Mouse (Mus musculus) CD4-positive naive resting alpha-beta T cell, adult 76 days (primary cell): ENCODE data around the gene Cdc42bpg. TPM values are rescaled to one million over a fixed set of nuclear protein-coding genes. Genes with fewer than 3 reads are reported as not detected.

ENCODE experiments used
- total RNA-seq: library from RNA; stranded (reverse); gene quantifications from one replicate; pipeline ENCODE4 v1.2.4, GENCODE M21; 2023

Gene Cdc42bpg
- 4.9 TPM for total RNA-seq

GRCm38 (mm10) chr19:6306137-6306551, at the start of gene Cdc42bpg:
Cdc42bpg (plus strand) TSS chr19:6306456.

DNA sequence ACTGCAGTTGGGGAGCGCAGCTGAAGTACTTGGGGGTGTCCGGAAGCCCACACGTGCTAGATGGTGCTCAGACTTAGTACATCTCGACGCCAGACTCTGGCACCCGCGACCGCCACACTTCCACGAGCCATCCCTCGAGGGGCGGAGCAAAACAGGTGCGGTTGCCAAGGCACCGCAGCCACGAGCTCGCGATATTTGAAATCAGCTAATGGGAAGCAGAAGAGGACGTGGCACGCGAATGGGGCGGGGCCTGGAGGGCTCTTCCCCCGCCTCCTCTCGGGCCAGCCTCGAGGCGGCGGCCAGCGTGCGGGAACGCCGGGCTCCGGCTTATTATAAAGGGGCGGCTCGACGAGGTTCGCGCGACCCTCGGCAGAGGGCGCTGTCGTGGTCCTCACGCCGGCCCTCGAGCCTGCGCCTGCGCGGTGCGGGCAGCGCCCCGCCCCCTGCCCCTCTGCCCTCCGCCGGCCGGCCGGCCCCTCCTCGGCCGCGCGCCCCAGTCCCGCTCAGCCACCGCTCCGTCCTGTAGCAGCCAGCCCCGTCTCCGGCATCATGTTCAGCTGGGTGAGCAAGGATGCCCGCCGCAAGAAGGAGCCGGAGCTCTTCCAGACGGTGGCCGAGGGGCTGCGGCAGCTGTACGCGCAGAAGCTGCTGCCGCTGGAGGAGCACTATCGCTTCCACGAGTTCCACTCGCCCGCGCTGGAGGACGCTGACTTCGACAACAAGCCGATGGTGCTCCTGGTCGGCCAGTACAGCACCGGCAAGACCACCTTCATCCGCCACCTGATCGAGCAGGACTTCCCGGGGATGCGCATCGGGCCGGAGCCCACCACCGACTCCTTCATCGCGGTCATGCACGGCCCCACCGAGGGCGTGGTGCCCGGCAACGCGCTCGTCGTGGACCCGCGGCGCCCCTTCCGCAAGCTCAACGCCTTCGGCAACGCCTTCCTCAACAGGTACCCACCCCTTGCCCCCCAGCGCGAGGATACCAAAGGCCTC, 29.5 kb upstream of the Cdc42bpg start, which contains the start of gene Ehd1:
Gene Ehd1 (plus strand): TSS at position 300 of the 996 bp plus-strand sequence.

DNA sequence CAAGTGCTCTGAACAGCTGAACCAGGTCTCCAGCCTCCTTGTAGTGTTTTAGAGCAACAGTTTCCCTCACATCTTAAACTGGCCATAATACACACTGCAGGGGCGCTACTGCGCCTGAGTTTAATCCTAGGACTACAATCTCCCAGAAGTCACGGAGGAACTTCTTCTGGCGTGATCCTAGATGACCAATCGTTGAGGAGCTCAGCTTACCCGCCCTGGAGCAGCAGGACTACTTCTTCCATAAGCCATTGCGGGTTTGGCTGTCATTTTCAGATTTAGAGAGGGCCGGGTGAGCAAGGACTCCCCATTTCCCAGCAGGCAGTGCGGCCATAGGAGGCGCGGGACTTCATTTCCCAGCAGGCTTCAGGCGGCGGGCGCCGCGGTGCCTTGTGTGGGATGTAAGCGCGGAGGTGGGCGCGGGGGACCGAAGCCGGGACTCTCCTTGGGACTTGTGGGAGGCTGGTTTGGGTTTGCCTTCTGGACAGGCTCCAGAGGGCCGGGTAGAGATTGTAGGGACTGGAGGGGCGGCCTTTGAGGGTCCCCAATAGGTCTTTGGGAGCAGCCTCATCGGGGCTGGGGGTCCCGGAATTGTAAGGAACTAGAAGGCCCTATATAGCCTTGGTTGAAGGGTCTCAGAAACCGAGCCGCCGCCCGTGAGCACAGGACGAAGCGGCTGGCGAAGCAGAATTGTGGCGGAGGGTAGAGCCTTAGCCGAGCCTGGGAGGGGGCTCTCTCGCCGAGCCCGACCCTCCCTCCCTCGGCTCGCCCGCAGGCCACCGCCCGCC, 28.6 kb downstream of the Cdc42bpg start, which contains the start of gene Men1:
Gene Men1 (plus strand): TSS at position 307 of the 785 bp plus-strand sequence.

GRCm38 (mm10) chr19:6340524-6341452, 34.5 kb downstream of the Cdc42bpg start, which contains the start of gene Map4k2:
Map4k2 (plus strand) TSS chr19:6341135.

DNA sequence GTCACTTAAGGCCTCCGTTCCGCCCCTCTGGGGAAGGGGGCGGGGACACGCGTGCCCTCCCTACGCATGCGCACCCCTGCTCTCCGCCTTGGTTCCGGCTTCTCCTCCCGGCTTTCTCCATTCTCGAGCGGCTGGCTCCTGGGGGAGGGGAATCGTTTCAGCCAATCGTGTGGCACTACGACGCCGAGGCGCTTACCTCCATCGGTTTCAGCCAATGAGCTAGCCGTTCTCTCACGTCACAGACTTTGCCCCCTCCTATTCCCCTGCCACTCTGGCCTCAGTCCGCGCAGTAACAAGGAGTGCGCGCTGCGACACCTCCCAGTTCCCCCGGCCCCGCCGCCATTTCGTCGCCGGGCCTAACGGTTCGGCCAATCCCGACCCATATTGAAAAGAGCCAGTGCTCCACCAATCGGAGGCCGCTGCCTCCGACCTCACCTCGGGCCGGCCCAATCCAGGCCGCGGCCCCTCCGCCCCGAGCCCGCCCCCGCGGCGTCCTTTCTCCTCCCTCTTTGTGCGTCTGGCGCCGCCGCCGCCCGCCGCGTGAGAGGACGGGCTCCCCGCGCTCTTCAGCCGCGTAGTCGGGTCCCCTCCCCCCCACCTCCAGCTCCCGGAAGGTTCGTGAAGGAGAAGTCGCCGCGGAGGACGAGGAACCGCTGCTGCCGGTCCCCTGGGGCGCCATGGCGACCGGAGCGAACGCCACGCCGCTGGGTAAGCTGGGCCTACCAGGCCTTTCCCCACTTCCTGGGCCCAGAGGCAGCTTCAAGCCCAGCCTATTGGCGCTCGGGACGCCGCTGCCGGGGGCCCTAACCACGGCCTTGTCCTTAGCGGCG, 57.4 kb downstream of the Cdc42bpg start, which contains the start of gene Sf1:
Gene Sf1 (plus strand): TSS at position 280 of the 830 bp plus-strand sequence.

Other genes with a start within 250 kb of the Cdc42bpg start
- 18.5 TPM for gene Mrpl49, start 248.7 kb upstream of the Cdc42bpg start, total RNA-seq
- 3,209 TPM for gene Fau, start 248.6 kb upstream of the Cdc42bpg start, total RNA-seq
- gene Znhit2, start 245.3 kb upstream of the Cdc42bpg start, total RNA-seq: 10.9 TPM
- 17.4 TPM for gene Tm7sf2, start 238.1 kb upstream of the Cdc42bpg start, total RNA-seq
- 112 TPM for gene Vps51, start 229.2 kb upstream of the Cdc42bpg start, total RNA-seq
- gene Tmem262, start 226.4 kb upstream of the Cdc42bpg start, total RNA-seq: not detected
- not detected for gene Gm28374, start 224.2 kb upstream of the Cdc42bpg start, total RNA-seq
- 58.2 TPM for gene Zfpl1, start 221.5 kb upstream of the Cdc42bpg start, total RNA-seq
- gene Cdca5, start 221.5 kb upstream of the Cdc42bpg start, total RNA-seq: 0.91 TPM
- not detected for gene AC131692.1, start 212.0 kb upstream of the Cdc42bpg start, total RNA-seq
- not detected for gene Naaladl1, start 200.7 kb upstream of the Cdc42bpg start, total RNA-seq
- 5.0 TPM for gene Sac3d1, start 187.8 kb upstream of the Cdc42bpg start, total RNA-seq
- gene Snx15, start 178.2 kb upstream of the Cdc42bpg start, total RNA-seq: 27.8 TPM
- gene Batf2, start 165.5 kb upstream of the Cdc42bpg start, total RNA-seq: 0.41 TPM
- 20.1 TPM for gene Arl2, start 164.9 kb upstream of the Cdc42bpg start, total RNA-seq
- gene Majin, start 122.1 kb upstream of the Cdc42bpg start, total RNA-seq: not detected
- gene Gpha2, start 80.1 kb upstream of the Cdc42bpg start, total RNA-seq: not detected
- gene Ppp2r5b, start 70.6 kb upstream of the Cdc42bpg start, total RNA-seq: 17.5 TPM
- gene Atg2a, start 64.8 kb upstream of the Cdc42bpg start, total RNA-seq: 229 TPM
- 37.0 TPM for gene Ehd1, start 29.7 kb upstream of the Cdc42bpg start, total RNA-seq
- 22.2 TPM for gene Men1, start 28.5 kb downstream of the Cdc42bpg start, total RNA-seq
- gene Map4k2, start 34.7 kb downstream of the Cdc42bpg start, total RNA-seq: 519 TPM
- 1,178 TPM for gene Sf1, start 57.2 kb downstream of the Cdc42bpg start, total RNA-seq
- 47.7 TPM for gene Pygm, start 77.9 kb downstream of the Cdc42bpg start, total RNA-seq
- gene Rasgrp2, start 92.9 kb downstream of the Cdc42bpg start, total RNA-seq: 801 TPM
- 0.64 TPM for gene Nrxn2, start 112.3 kb downstream of the Cdc42bpg start, total RNA-seq
- not detected for gene Slc22a12, start 236.6 kb downstream of the Cdc42bpg start, total RNA-seq